In genomic region chr11:4637534-4638234, GRCm38 (mm10) we compare ENCODE assay signal across 8 mouse cellular contexts. TPM values are rescaled to one million over a fixed set of nuclear protein-coding genes. Genes with fewer than 3 reads are reported as not detected.
DNase-seq lines count a peak whose midpoint lies in the region; ATAC-seq lines count a peak whose summit lies in the region.

Gene Ascc2, plus strand, starts transcription at chr11:4637747.

- H3K9ac ChIP-seq in hindbrain, embryonic 13.5 days = peak within 1 kb of the TSS; percentile 82

- peaks cover 14% of the 10 kb centered on the region for H3K36me3 ChIP-seq in hindbrain, embryonic 13.5 days

- DNase-seq in NIH3T3 (ENCODE audit: low read depth) = peak; percentile 98
- DNase-seq in cerebellum, postnatal 10 days = peak; percentile 93 to 95
- DNase-seq in frontal cortex, postnatal 14 days (ENCODE audit: low spot score in 2 of 2) = peak; percentile 73 to 84
- DNase-seq in layer of hippocampus, postnatal 25 days (ENCODE audit: extremely low spot score in 1 of 2, low spot score in 1 of 2) = peak; percentile 78 to 79
- peak; percentile 96 for DNase-seq in lung, postnatal 25 days (ENCODE audit: low spot score)
- peak; percentile 94 for DNase-seq in retina, embryonic 14.5 days (ENCODE audit: low spot score)
- DNase-seq in thymus, postnatal 4 days = peak; percentile 97

- WGBS in hindbrain, embryonic 13.5 days = under 1% methylated on average over 35 of the region's 35 CpGs

- H3K27ac ChIP-seq in hindbrain, embryonic 13.5 days = peak within 1 kb of the TSS; percentile 61

- peak within 1 kb of the TSS; percentile 82 for H3K4me2 ChIP-seq in hindbrain, embryonic 13.5 days

- no peaks in the 10 kb centered on the region for H3K27me3 ChIP-seq in hindbrain, embryonic 13.5 days

- ATAC-seq in hindbrain, embryonic 13.5 days (ENCODE audit: low FRiP score) = peak; percentile 92

- peak within 1 kb of the TSS; percentile 82 for H3K4me3 ChIP-seq in hindbrain, embryonic 13.5 days

- H3K4me1 ChIP-seq in hindbrain, embryonic 13.5 days (replicated peaks) = peaks cover 17% of the 10 kb centered on the region

- no peaks in the 10 kb centered on the region for H3K9me3 ChIP-seq in hindbrain, embryonic 13.5 days

RNA-seq across cellular contexts. Expression of gene Ascc2, which starts in this region (rescaled TPM):
- 20.8 and 21.5 TPM in 2 replicates for polyA plus RNA-seq in hindbrain, embryonic 13.5 days (2015; fragmentation: Nextera tagmentation; extraction: Ambion mirVana)
- total RNA-seq in layer of hippocampus, postnatal 25 days (2021) = 10 to 100 TPM; 20.0 to 22.9 TPM

Comparison
In these comparisons a context has a peak if more than half of its experiments do, and no peak if none do; other contexts are left out.
1. Peak in every context shown above with its lines: DNase-seq, ATAC-seq, H3K4me3 ChIP-seq and H3K27ac ChIP-seq.